Comparison of ENCODE assay signal across 8 mouse cellular contexts in the genomic region with DNA sequence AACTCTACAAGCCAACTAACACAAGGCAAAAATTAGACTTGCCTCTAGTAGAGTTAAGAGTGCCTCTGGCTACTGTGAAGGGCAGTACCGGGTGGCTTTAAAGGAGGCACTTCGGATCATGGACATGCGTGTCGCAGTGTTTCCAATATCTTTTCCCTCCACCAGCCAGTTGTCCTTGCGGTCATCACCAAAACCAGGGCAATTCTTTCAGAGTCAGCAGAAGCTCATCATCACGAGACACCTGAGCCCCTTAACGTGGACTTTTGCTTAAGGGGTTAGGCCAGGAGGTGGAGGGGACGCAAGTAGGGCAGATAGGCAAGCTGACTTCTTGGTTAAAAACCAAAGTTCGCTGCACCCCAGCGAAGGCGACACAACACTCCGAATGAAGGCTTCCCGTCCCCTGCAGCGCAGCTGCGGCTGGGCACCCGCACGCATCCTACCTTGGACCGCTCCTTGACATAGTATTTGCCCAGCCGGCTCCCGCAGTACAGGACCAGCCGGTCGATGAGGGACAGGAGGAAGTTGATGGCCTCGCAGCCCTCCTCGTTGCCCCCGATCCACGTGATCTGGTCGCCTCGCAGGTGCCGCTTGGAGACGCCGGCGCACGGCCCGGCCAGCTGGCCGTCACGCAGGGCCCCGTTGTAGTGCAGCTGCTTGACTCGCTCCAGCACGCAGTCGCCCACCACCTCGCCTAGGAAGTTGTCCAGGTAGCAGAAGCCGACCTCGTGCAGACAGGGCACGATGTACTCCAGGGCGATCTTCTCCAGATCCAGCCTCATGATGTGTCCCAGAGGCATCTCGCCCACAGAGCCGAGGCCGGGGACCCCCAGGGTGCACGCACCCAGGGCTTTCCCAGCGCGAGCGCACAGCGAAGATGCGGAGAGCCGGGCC. TPM values are rescaled to one million over a fixed set of nuclear protein-coding genes. Genes with fewer than 3 reads are reported as not detected.
DNase-seq lines count a peak whose midpoint lies in the region; ATAC-seq and TF ChIP-seq lines count a peak whose summit lies in the region.

No protein-coding gene starts in this region.

- no peak for TF ChIP-seq CTCF in heart, adult 2 months (IDR thresholded peaks at IDR 0.05)
- TF ChIP-seq CTCF in stomach, postnatal 0 days (IDR thresholded peaks at IDR 0.05; ENCODE audit: low read depth): no peak

- WGBS in heart, adult 2 months: 3% methylated on average over 55 of the region's 55 CpGs
- 3% methylated on average over 55 of the region's 55 CpGs for WGBS in embryonic facial prominence, embryonic 12.5 days
- 3% methylated on average over 55 of the region's 55 CpGs for WGBS in hindbrain, embryonic 11.5 days
- 3% methylated on average over 55 of the region's 55 CpGs for WGBS in limb, embryonic 13.5 days
- 4% methylated on average over 55 of the region's 55 CpGs for WGBS in midbrain, embryonic 14.5 days
- WGBS in stomach, postnatal 0 days: 2% methylated on average over 42 of the region's 55 CpGs

- no peak for TF ChIP-seq POLR2A in heart, adult 2 months (IDR thresholded peaks at IDR 0.05; ENCODE audit: insufficient read depth, low read depth, low read length)

- no peak for TF ChIP-seq EP300 in heart, adult 2 months (IDR thresholded peaks at IDR 0.05; ENCODE audit: insufficient read depth, low read depth, low read length)
- TF ChIP-seq EP300 in stomach, postnatal 0 days (optimal IDR thresholded peaks at IDR 0.05): no peak

- ATAC-seq in embryonic facial prominence, embryonic 12.5 days (ENCODE audit: insufficient number of reproducible peaks, insufficient read depth, low FRiP score, low TSS enrichment): peak; percentile 64
- ATAC-seq in hindbrain, embryonic 11.5 days (ENCODE audit: low FRiP score): peak; percentile 66
- ATAC-seq in limb, embryonic 13.5 days (ENCODE audit: low FRiP score, low read depth): peak; percentile 69
- ATAC-seq in midbrain, embryonic 14.5 days (ENCODE audit: low FRiP score, low TSS enrichment): peak; percentile 70
- peak; percentile 48 for ATAC-seq in stomach, postnatal 0 days (ENCODE audit: low FRiP score, low TSS enrichment)

- H3K4me2 ChIP-seq in embryonic facial prominence, embryonic 12.5 days (replicated peaks): peak overlapping the region; percentile 99
- peak overlapping the region; percentile 100 for H3K4me2 ChIP-seq in hindbrain, embryonic 11.5 days (replicated peaks; ENCODE audit: low read depth, low read length)
- H3K4me2 ChIP-seq in limb, embryonic 13.5 days (replicated peaks): peak overlapping the region; percentile 99
- H3K4me2 ChIP-seq in midbrain, embryonic 14.5 days (ENCODE audit: low read length): peak overlapping the region; percentile 100
- H3K4me2 ChIP-seq in stomach, postnatal 0 days (replicated peaks; ENCODE audit: low read depth): peak overlapping the region; percentile 90

- H3K27ac ChIP-seq in heart, adult 2 months: peak overlapping the region; percentile 91
- H3K27ac ChIP-seq in embryonic facial prominence, embryonic 12.5 days: no peak overlapping the region
- 0 out of 2 replicates have a peak overlapping the region, but pooled peaks have one; percentile 17 for H3K27ac ChIP-seq in hindbrain, embryonic 11.5 days (ENCODE audit: low read depth, low read length)
- H3K27ac ChIP-seq in limb, embryonic 13.5 days: no peak overlapping the region
- H3K27ac ChIP-seq in midbrain, embryonic 14.5 days (replicated peaks; ENCODE audit: low read depth, low read length): no peak overlapping the region
- H3K27ac ChIP-seq in stomach, postnatal 0 days (replicated peaks): peak overlapping the region; percentile 93

- peak in 1 of 2 experiments; percentile 71 for DNase-seq in heart, adult 2 months
- DNase-seq in heart, postnatal 25 days (ENCODE audit: low spot score): no peak
- peak; percentile 27 for DNase-seq in ES-CJ7 (ENCODE audit: low read depth, low spot score)
- peak; percentile 69 for DNase-seq in hindbrain, embryonic 11.5 days (ENCODE audit: low spot score)
- peak; percentile 64 for DNase-seq in midbrain, embryonic 14.5 days
- peak; percentile 63 for DNase-seq in stomach, postnatal 0 days (ENCODE audit: low spot score)

- H3K4me1 ChIP-seq in heart, adult 2 months (ENCODE audit: control insufficient read depth, insufficient read depth, low read length): no peaks in the 10 kb centered on the region; the same call in none of the 2 replicates
- peaks cover 11% of the 10 kb centered on the region for H3K4me1 ChIP-seq in embryonic facial prominence, embryonic 12.5 days
- H3K4me1 ChIP-seq in hindbrain, embryonic 11.5 days (replicated peaks; ENCODE audit: control insufficient read depth, insufficient read depth, low read length): no peaks in the 10 kb centered on the region; the same call in 1 of the 2 replicates
- H3K4me1 ChIP-seq in limb, embryonic 13.5 days: peaks cover 24% of the 10 kb centered on the region
- peaks cover 8% of the 10 kb centered on the region for H3K4me1 ChIP-seq in midbrain, embryonic 14.5 days (ENCODE audit: control insufficient read depth, insufficient read depth, low read length)
- H3K4me1 ChIP-seq in stomach, postnatal 0 days (replicated peaks; ENCODE audit: control insufficient read depth, insufficient read depth): peaks cover under 1% of the 10 kb centered on the region; the same call in 1 of the 2 replicates

- H3K9ac ChIP-seq in heart, adult 2 months (ENCODE audit: low read depth, low read length): peak overlapping the region; percentile 74
- H3K9ac ChIP-seq in embryonic facial prominence, embryonic 12.5 days: peak overlapping the region; percentile 64
- peak overlapping the region; percentile 66 for H3K9ac ChIP-seq in hindbrain, embryonic 11.5 days (ENCODE audit: low read depth, low read length)
- H3K9ac ChIP-seq in limb, embryonic 13.5 days: peak overlapping the region; percentile 77
- peak overlapping the region; percentile 65 for H3K9ac ChIP-seq in midbrain, embryonic 14.5 days (replicated peaks; ENCODE audit: low read length)
- peak overlapping the region; percentile 94 for H3K9ac ChIP-seq in stomach, postnatal 0 days (ENCODE audit: low read length)

- H3K9me3 ChIP-seq in embryonic facial prominence, embryonic 12.5 days: no peaks in the 10 kb centered on the region
- H3K9me3 ChIP-seq in hindbrain, embryonic 11.5 days (ENCODE audit: control insufficient read depth, low read length): no peaks in the 10 kb centered on the region
- no peaks in the 10 kb centered on the region for H3K9me3 ChIP-seq in limb, embryonic 13.5 days
- no peaks in the 10 kb centered on the region for H3K9me3 ChIP-seq in midbrain, embryonic 14.5 days (ENCODE audit: control insufficient read depth, low read length)
- no peaks in the 10 kb centered on the region for H3K9me3 ChIP-seq in stomach, postnatal 0 days (ENCODE audit: control insufficient read depth, low read length)

- no peaks in the 10 kb centered on the region; the same call in 1 of the 2 replicates for H3K36me3 ChIP-seq in heart, adult 2 months (ENCODE audit: control insufficient read depth, insufficient read depth, low read length)
- H3K36me3 ChIP-seq in embryonic facial prominence, embryonic 12.5 days: no peaks in the 10 kb centered on the region
- H3K36me3 ChIP-seq in hindbrain, embryonic 11.5 days (ENCODE audit: control insufficient read depth, insufficient read depth, low read length): no peaks in the 10 kb centered on the region
- H3K36me3 ChIP-seq in limb, embryonic 13.5 days: no peaks in the 10 kb centered on the region
- no peaks in the 10 kb centered on the region for H3K36me3 ChIP-seq in midbrain, embryonic 14.5 days (ENCODE audit: control insufficient read depth, insufficient read depth, low read length)
- no peaks in the 10 kb centered on the region for H3K36me3 ChIP-seq in stomach, postnatal 0 days (ENCODE audit: control insufficient read depth, insufficient read depth, low read length)

- peak overlapping the region; percentile 82 for H3K4me3 ChIP-seq in heart, adult 2 months
- peak overlapping the region; percentile 63 for H3K4me3 ChIP-seq in embryonic facial prominence, embryonic 12.5 days
- peak overlapping the region; percentile 68 for H3K4me3 ChIP-seq in hindbrain, embryonic 11.5 days (ENCODE audit: low read depth, low read length)
- peak overlapping the region; percentile 64 for H3K4me3 ChIP-seq in limb, embryonic 13.5 days
- peak overlapping the region; percentile 52 for H3K4me3 ChIP-seq in midbrain, embryonic 14.5 days (replicated peaks; ENCODE audit: low read depth, low read length)
- H3K4me3 ChIP-seq in stomach, postnatal 0 days (ENCODE audit: low read depth, low read length): peak overlapping the region; percentile 74

- intact Hi-C loops in heart, adult 2 months (cut with DNase I): loop anchor here (5.0 kb wide), 3 partner anchors 204 to 344 kb away; no protein-coding TSS in a partner anchor
- intact Hi-C loops in heart, postnatal 25 days (cut with DNase I): loop anchor here (5.0 to 10.0 kb wide), 2 partner anchors 199 to 342 kb away; no protein-coding TSS in a partner anchor

- H3K27me3 ChIP-seq in heart, adult 2 months (ENCODE audit: control insufficient read depth, insufficient read depth, low read length): no peaks in the 10 kb centered on the region
- peaks cover 12% of the 10 kb centered on the region for H3K27me3 ChIP-seq in embryonic facial prominence, embryonic 12.5 days
- peaks cover 8% of the 10 kb centered on the region; the same call in 1 of the 2 replicates for H3K27me3 ChIP-seq in hindbrain, embryonic 11.5 days (ENCODE audit: control insufficient read depth, insufficient read depth, low read length)
- peaks cover 32% of the 10 kb centered on the region for H3K27me3 ChIP-seq in limb, embryonic 13.5 days
- peaks cover 23% of the 10 kb centered on the region for H3K27me3 ChIP-seq in midbrain, embryonic 14.5 days (ENCODE audit: control insufficient read depth, insufficient read depth, low read length)
- no peaks in the 10 kb centered on the region for H3K27me3 ChIP-seq in stomach, postnatal 0 days (ENCODE audit: control insufficient read depth, insufficient read depth, low read length)

- H3K79me2 ChIP-seq in heart, adult 2 months (replicated peaks; ENCODE audit: control insufficient read depth, insufficient read depth, low read length): no peaks in the 10 kb centered on the region; the same call in 1 of the 2 replicates

RNA-seq across cellular contexts. Expression of gene Egln3, which starts 0.7 kb away (rescaled TPM):
- 10 to 100 TPM; 76.3 to 94.5 TPM for total RNA-seq in heart, adult 2 months (2021)
- polyA plus RNA-seq in heart, adult 2 months (2012; rRNA removed): 27.8 and 76.1 TPM in 2 replicates
- total RNA-seq in heart, postnatal 25 days (2021): 10 to 100 TPM; 96.7 to 97.4 TPM
- 4.2 TPM in 2 replicates for polyA plus RNA-seq in embryonic facial prominence, embryonic 12.5 days (2016; fragmentation: Nextera tagmentation; extraction: Ambion mirVana)
- 7.3 and 7.9 TPM in 2 replicates for polyA plus RNA-seq in hindbrain, embryonic 11.5 days (2014; fragmentation: Nextera tagmentation; extraction: Ambion mirVana)
- polyA plus RNA-seq in limb, embryonic 13.5 days (2015; fragmentation: Nextera tagmentation; extraction: Ambion mirVana): 3.9 and 5.4 TPM in 2 replicates
- 5.6 and 5.9 TPM in 2 replicates for polyA plus RNA-seq in midbrain, embryonic 14.5 days (2014; fragmentation: Nextera tagmentation; extraction: Ambion mirVana)
- 78.8 and 80.3 TPM in 2 replicates for polyA plus RNA-seq in stomach, postnatal 0 days (2015; fragmentation: Nextera tagmentation; extraction: Ambion mirVana)

Comparison
In these comparisons a context has a peak if more than half of its experiments do, and no peak if none do; other contexts are left out.
1. H3K27ac ChIP-seq: peak in heart, adult 2 months (single experiment), hindbrain, embryonic 11.5 days (single experiment) and stomach, postnatal 0 days (single experiment); none in embryonic facial prominence, embryonic 12.5 days (single experiment), limb, embryonic 13.5 days (single experiment) and midbrain, embryonic 14.5 days (single experiment).
2. Peak in every context shown above with its lines, with median percentiles within 50 percentile points of each other: H3K4me3 ChIP-seq, H3K9ac ChIP-seq, ATAC-seq and H3K4me2 ChIP-seq.